Mouse (Mus musculus) hindlimb bud, embryonic 11.5 days (tissue): Measurements from ENCODE around the gene Ap5s1.

Experiments used
- DNase-seq: peaks from one replicate; pipeline ENCODE4 v3.0.0-alpha.2; 2012; ENCODE audit warnings: low read depth, low spot score; ENCODE audit errors: extremely low spot score

The Ap5s1 gene

GRCm38 (mm10) chr2:131261481-131262212 lies 54.8 kb downstream of the Ap5s1 start:
- no peak for DNase-seq

DNA sequence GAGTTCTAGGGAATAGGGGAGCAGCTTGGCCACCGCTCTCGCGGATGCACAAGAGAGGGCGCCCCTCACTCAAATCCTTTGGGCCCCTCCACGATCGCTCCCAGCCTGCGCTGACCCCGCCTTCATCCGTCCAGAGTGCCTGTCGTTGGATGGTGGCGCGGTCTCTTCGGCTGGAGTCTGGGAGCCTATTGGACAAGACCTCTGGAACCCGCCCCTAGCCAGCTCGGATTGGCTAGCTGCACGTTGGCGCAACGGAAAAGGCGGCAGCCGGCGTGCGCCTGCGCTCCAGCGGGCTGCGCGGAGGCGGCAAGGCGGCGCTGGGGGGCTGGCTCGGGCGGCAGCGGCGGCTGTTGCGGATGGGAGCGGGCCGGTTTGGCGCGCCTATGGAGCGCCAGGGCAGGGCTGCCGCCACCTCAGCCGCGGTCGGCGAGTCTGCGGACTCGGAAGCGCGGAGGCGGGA lies 55.4 kb downstream of the Ap5s1 start, which contains the start of gene Pank2:
TSS of gene Pank2 (plus strand) at position 283 of the 460 bp plus-strand sequence.
- DNase-seq = peak; percentile 89
